Mouse (Mus musculus) urinary bladder, postnatal 36 days (tissue): ENCODE data around the gene Uxs1.

ENCODE experiments used
- DNase-seq, 2 experiments: peaks; one replicate each; pipeline ENCODE4 v3.0.0; 2022; ENCODE audit warnings: low spot score in 2 of 2, mixed read lengths in 1 of 2

Uxs1 gene

GRCm38 (mm10) chr1:43798048-43798447 lies 29.6 kb downstream of the Uxs1 start:
- DNase-seq, result no peak

- no peak for DNase-seq
These were observed 37.8 kb downstream of the Uxs1 start for GRCm38 (mm10) chr1:43789765-43790164.

GRCm38 (mm10) chr1:43786711-43787110 lies 40.9 kb downstream of the Uxs1 start:
- DNase-seq, result no peak

- DNase-seq, result no peak
These were observed 42.3 kb downstream of the Uxs1 start for GRCm38 (mm10) chr1:43785316-43785715.

GRCm38 (mm10) chr1:43783186-43783585 lies 44.4 kb downstream of the Uxs1 start:
- DNase-seq, result no peak

- no peak for DNase-seq
These were observed 44.9 kb downstream of the Uxs1 start for GRCm38 (mm10) chr1:43782680-43783079.

- DNase-seq, result no peak
These were observed 45.9 kb downstream of the Uxs1 start for GRCm38 (mm10) chr1:43781672-43782071.

GRCm38 (mm10) chr1:43781195-43781594 lies 46.4 kb downstream of the Uxs1 start:
- no peak for DNase-seq

GRCm38 (mm10) chr1:43776106-43776505 lies 51.5 kb downstream of the Uxs1 start:
- peak; percentile 9 to 25 for DNase-seq

- no peak for DNase-seq
These were observed 53.5 kb downstream of the Uxs1 start for GRCm38 (mm10) chr1:43774126-43774525.

GRCm38 (mm10) chr1:43772694-43773093 lies 54.9 kb downstream of the Uxs1 start:
- DNase-seq, result no peak

GRCm38 (mm10) chr1:43770032-43770431 lies 57.6 kb downstream of the Uxs1 start:
- DNase-seq, result no peak

GRCm38 (mm10) chr1:43769348-43769747 lies 58.3 kb downstream of the Uxs1 start:
- DNase-seq, result no peak

- no peak for DNase-seq
These were observed 59.1 kb downstream of the Uxs1 start for GRCm38 (mm10) chr1:43768385-43768990.

GRCm38 (mm10) chr1:43766328-43766727 lies 61.3 kb downstream of the Uxs1 start:
- DNase-seq, result no peak

- DNase-seq, result no peak
These were observed 63.1 kb downstream of the Uxs1 start for GRCm38 (mm10) chr1:43764481-43764880.

GRCm38 (mm10) chr1:43760085-43760484 lies 67.5 kb downstream of the Uxs1 start:
- DNase-seq, result no peak

- DNase-seq, result no peak
These were observed 72.9 kb downstream of the Uxs1 start for GRCm38 (mm10) chr1:43754448-43755312.

GRCm38 (mm10) chr1:43738519-43738894 lies 89.1 kb downstream of the Uxs1 start:
- DNase-seq, result no peak

- DNase-seq, result peak in 1 of 2 experiments; percentile 13
These were observed 89.6 kb downstream of the Uxs1 start for GRCm38 (mm10) chr1:43737812-43738518.

GRCm38 (mm10) chr1:43732657-43733056 lies 94.9 kb downstream of the Uxs1 start:
- no peak for DNase-seq

- no peak for DNase-seq
These were observed 95.5 kb downstream of the Uxs1 start for GRCm38 (mm10) chr1:43732100-43732499.
